In genomic region chr7:141949799-141950103, GRCm38 (mm10) we compare ENCODE assay signal across 8 mouse cellular contexts. TPM values are rescaled to one million over a fixed set of nuclear protein-coding genes. Genes with fewer than 3 reads are reported as not detected.
A peak's percentile ranks its signal among the peaks of the same experiment; 100 is the strongest.
DNase-seq lines count a peak whose midpoint lies in the region; ATAC-seq lines count a peak whose summit lies in the region.

No protein-coding gene starts in this region.

- peak; percentile 43; the same call in 1 of the 2 replicates for ATAC-seq in kidney, embryonic 14.5 days (ENCODE audit: low FRiP score, low TSS enrichment)
- ATAC-seq in embryonic facial prominence, embryonic 11.5 days (replicated peaks; ENCODE audit: insufficient number of reproducible peaks, low FRiP score, low TSS enrichment, low read depth), result 0 out of 2 replicates have a peak, but pooled peaks have one; percentile 5
- peak; percentile 23; the same call in 1 of the 2 replicates for ATAC-seq in hindbrain, embryonic 14.5 days (ENCODE audit: low FRiP score)
- peak; percentile 51 for ATAC-seq in midbrain, embryonic 13.5 days

- intact Hi-C loops in gastrocnemius, postnatal 14 days (cut with DNase I; ENCODE audit: low total_unique reads), result no loop called here

- H3K9me3 ChIP-seq in kidney, embryonic 14.5 days (ENCODE audit: control insufficient read depth, low read length), result no peaks in the 10 kb centered on the region
- no peaks in the 10 kb centered on the region for H3K9me3 ChIP-seq in embryonic facial prominence, embryonic 11.5 days (replicated peaks; ENCODE audit: control insufficient read depth, low read length)
- no peaks in the 10 kb centered on the region for H3K9me3 ChIP-seq in hindbrain, embryonic 14.5 days (ENCODE audit: control insufficient read depth, low read length)
- no peaks in the 10 kb centered on the region for H3K9me3 ChIP-seq in midbrain, embryonic 13.5 days

- DNase-seq in kidney, adult 11 months, result no peak
- DNase-seq in embryonic facial prominence, embryonic 11.5 days (ENCODE audit: low spot score), result no peak
- no peak for DNase-seq in hindbrain, embryonic 14.5 days (ENCODE audit: low spot score)
- no peak for DNase-seq in embryo, embryonic 9.5 days (ENCODE audit: extremely low spot score)
- no peak for DNase-seq in spleen, postnatal 4 days (ENCODE audit: low spot score in 2 of 2)
- no peak for DNase-seq in gastrocnemius, postnatal 14 days

- peak overlapping the region; percentile 48 for H3K4me3 ChIP-seq in kidney, embryonic 14.5 days (ENCODE audit: low read length)
- peak overlapping the region; percentile 52 for H3K4me3 ChIP-seq in embryonic facial prominence, embryonic 11.5 days (ENCODE audit: low read depth, low read length)
- peak overlapping the region; percentile 90 for H3K4me3 ChIP-seq in hindbrain, embryonic 14.5 days (replicated peaks; ENCODE audit: low read length)
- peak overlapping the region; percentile 95 for H3K4me3 ChIP-seq in midbrain, embryonic 13.5 days (replicated peaks)

- peaks cover 61% of the 10 kb centered on the region for H3K27me3 ChIP-seq in kidney, embryonic 14.5 days (ENCODE audit: control insufficient read depth, insufficient read depth, low read length)
- H3K27me3 ChIP-seq in embryonic facial prominence, embryonic 11.5 days (ENCODE audit: control insufficient read depth, insufficient read depth, low read length), result peaks cover 49% of the 10 kb centered on the region
- H3K27me3 ChIP-seq in hindbrain, embryonic 14.5 days (ENCODE audit: control insufficient read depth, insufficient read depth, low read length), result no peaks in the 10 kb centered on the region
- no peaks in the 10 kb centered on the region for H3K27me3 ChIP-seq in midbrain, embryonic 13.5 days

- no peak overlapping the region for H3K27ac ChIP-seq in kidney, embryonic 14.5 days (ENCODE audit: low read depth, low read length)
- peak overlapping the region; percentile 65; the same call in 1 of the 2 replicates for H3K27ac ChIP-seq in embryonic facial prominence, embryonic 11.5 days (replicated peaks; ENCODE audit: low read depth, low read length)
- peak overlapping the region; percentile 98 for H3K27ac ChIP-seq in hindbrain, embryonic 14.5 days
- peak overlapping the region; percentile 99 for H3K27ac ChIP-seq in midbrain, embryonic 13.5 days

- H3K36me3 ChIP-seq in kidney, embryonic 14.5 days (ENCODE audit: control insufficient read depth, insufficient read depth, low read length), result no peaks in the 10 kb centered on the region
- no peaks in the 10 kb centered on the region for H3K36me3 ChIP-seq in embryonic facial prominence, embryonic 11.5 days (replicated peaks; ENCODE audit: control insufficient read depth, insufficient read depth, low read depth, low read length)
- H3K36me3 ChIP-seq in hindbrain, embryonic 14.5 days (replicated peaks; ENCODE audit: control insufficient read depth, insufficient read depth), result peaks cover 3% of the 10 kb centered on the region; the same call in 1 of the 2 replicates
- peaks cover 11% of the 10 kb centered on the region for H3K36me3 ChIP-seq in midbrain, embryonic 13.5 days

- H3K4me1 ChIP-seq in kidney, embryonic 14.5 days (ENCODE audit: control insufficient read depth, insufficient read depth, low read length), result peaks cover 7% of the 10 kb centered on the region; the same call in 1 of the 2 replicates
- no peaks in the 10 kb centered on the region; the same call in none of the 2 replicates for H3K4me1 ChIP-seq in embryonic facial prominence, embryonic 11.5 days (ENCODE audit: control insufficient read depth, insufficient read depth, low read length)
- H3K4me1 ChIP-seq in hindbrain, embryonic 14.5 days (replicated peaks; ENCODE audit: control insufficient read depth, insufficient read depth, low read length), result peaks cover 68% of the 10 kb centered on the region
- H3K4me1 ChIP-seq in midbrain, embryonic 13.5 days (replicated peaks), result peaks cover 80% of the 10 kb centered on the region

- 1% methylated on average over 19 of the region's 54 CpGs for WGBS in kidney, embryonic 14.5 days
- 4% methylated on average over 17 of the region's 54 CpGs for WGBS in embryonic facial prominence, embryonic 11.5 days
- WGBS in hindbrain, embryonic 14.5 days, result under 1% methylated on average over 33 of the region's 54 CpGs
- WGBS in midbrain, embryonic 13.5 days, result under 1% methylated on average over 36 of the region's 54 CpGs

- peak overlapping the region; percentile 86 for H3K4me2 ChIP-seq in kidney, embryonic 14.5 days (replicated peaks; ENCODE audit: low read depth, low read length)
- peak overlapping the region; percentile 89 for H3K4me2 ChIP-seq in embryonic facial prominence, embryonic 11.5 days (ENCODE audit: low read depth, low read length)
- peak overlapping the region; percentile 91 for H3K4me2 ChIP-seq in hindbrain, embryonic 14.5 days (replicated peaks)
- peak overlapping the region; percentile 96 for H3K4me2 ChIP-seq in midbrain, embryonic 13.5 days (replicated peaks)

- H3K9ac ChIP-seq in kidney, embryonic 14.5 days (ENCODE audit: low read depth, low read length), result peak overlapping the region; percentile 53
- peak overlapping the region; percentile 72 for H3K9ac ChIP-seq in embryonic facial prominence, embryonic 11.5 days (replicated peaks; ENCODE audit: low read length)
- peak overlapping the region; percentile 99 for H3K9ac ChIP-seq in hindbrain, embryonic 14.5 days
- peak overlapping the region; percentile 100 for H3K9ac ChIP-seq in midbrain, embryonic 13.5 days (replicated peaks)

RNA-seq across cellular contexts. Expression of gene Brsk2, which starts 0.2 kb away (rescaled TPM):
- polyA plus RNA-seq in kidney, embryonic 14.5 days (2014; fragmentation: Nextera tagmentation; extraction: Ambion mirVana), result 0.46 and 0.69 TPM in 2 replicates
- 2.4 and 2.8 TPM in 2 replicates for polyA plus RNA-seq in embryonic facial prominence, embryonic 11.5 days (2014; fragmentation: Nextera tagmentation; extraction: Ambion mirVana)
- 23.3 and 24.8 TPM in 2 replicates for polyA plus RNA-seq in hindbrain, embryonic 14.5 days (2014; fragmentation: Nextera tagmentation; extraction: Ambion mirVana)
- 27.5 and 29.4 TPM in 2 replicates for polyA plus RNA-seq in midbrain, embryonic 13.5 days (2015; fragmentation: Nextera tagmentation; extraction: Ambion mirVana)
- total RNA-seq in gastrocnemius, postnatal 14 days (2021), result under 1 TPM; 0.35 to 0.58 TPM

RNA-seq across cellular contexts. Expression of gene Tollip, which starts 31.4 kb away (rescaled TPM):
- 21.0 and 45.8 TPM in 2 replicates for polyA plus RNA-seq in kidney, embryonic 14.5 days (2014; fragmentation: Nextera tagmentation; extraction: Ambion mirVana)
- 39.3 and 45.1 TPM in 2 replicates for polyA plus RNA-seq in embryonic facial prominence, embryonic 11.5 days (2014; fragmentation: Nextera tagmentation; extraction: Ambion mirVana)
- polyA plus RNA-seq in hindbrain, embryonic 14.5 days (2014; fragmentation: Nextera tagmentation; extraction: Ambion mirVana), result 71.9 and 82.7 TPM in 2 replicates
- 69.0 and 71.2 TPM in 2 replicates for polyA plus RNA-seq in midbrain, embryonic 13.5 days (2015; fragmentation: Nextera tagmentation; extraction: Ambion mirVana)
- 10 to 100 TPM; 24.7 to 25.6 TPM for total RNA-seq in gastrocnemius, postnatal 14 days (2021)
